Mouse (Mus musculus) MEL (cell line): ENCODE data around the gene Ada.

Experiments
- GATA1 ChIP-seq: IDR thresholded peaks from 2 replicates; pipeline ENCODE4 v1.6.1; 2011; ENCODE audit warnings: low read depth, low read length, improper control_type of control experiment
- POLR2A ChIP-seq, 2 experiments: IDR thresholded peaks; 2 replicates each; pipeline ENCODE4 v1.6.1; 2011 to 2012; ENCODE audit warnings: low read length in 2 of 2, mild to moderate bottlenecking in 2 of 2, control low read depth in 1 of 2, improper control_type of control experiment in 1 of 2, low read depth in 1 of 2, moderate library complexity in 1 of 2; ENCODE audit not compliant: control insufficient read depth in 1 of 2, insufficient read depth in 1 of 2, poor library complexity in 1 of 2
- RAD21 ChIP-seq: IDR thresholded peaks from 2 replicates; pipeline ENCODE4 v1.6.1; 2011; ENCODE audit warnings: mild to moderate bottlenecking, low read depth, low read length, improper control_type of control experiment
- TAL1 ChIP-seq: IDR thresholded peaks from 2 replicates; pipeline ENCODE4 v1.6.1; 2012; ENCODE audit warnings: mild to moderate bottlenecking, inconsistent platforms, low read length, moderate library complexity, mixed read lengths

- TF ChIP-seq RAD21: no peak
- no peak for TF ChIP-seq GATA1
- TF ChIP-seq POLR2A (IDR thresholded peaks at IDR 0.05; ENCODE audit: control insufficient read depth in 1 of 2, insufficient read depth in 1 of 2, low read depth in 1 of 2, low read length in 2 of 2, poor library complexity in 1 of 2): no peak
- TF ChIP-seq TAL1: no peak
Observed at GRCm38 (mm10) chr2:163744801-163745570, 5.1 kb downstream of the Ada start.
